Mouse (Mus musculus) lung, adult 18-20 months (tissue): ENCODE results near the gene Nkx2-5.

Experiments
- DNase-seq, 2 experiments: peaks; one replicate each; pipeline ENCODE4 v3.0.0; 2022; ENCODE audit warnings: mixed read lengths in 2 of 2

Nkx2-5 gene

DNA sequence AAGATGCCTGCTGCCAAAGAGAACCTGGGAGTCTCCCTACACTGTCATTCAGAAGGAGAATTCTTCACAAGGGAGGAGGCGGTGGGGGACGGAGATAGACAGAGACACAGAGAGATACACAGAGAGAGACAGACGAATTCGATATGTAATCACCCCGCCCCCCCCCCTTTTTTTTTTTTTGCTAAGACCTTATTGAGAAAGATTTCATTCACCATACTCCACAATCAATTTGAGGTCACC, at the start of gene Nkx2-5:
Nkx2-5 (minus strand) TSS at position 101 of the 240 bp plus-strand sequence.
- no peak for DNase-seq

GRCm38 (mm10) chr17:26894342-26894741, 49.5 kb upstream of the Nkx2-5 start:
- no peak for DNase-seq

DNA sequence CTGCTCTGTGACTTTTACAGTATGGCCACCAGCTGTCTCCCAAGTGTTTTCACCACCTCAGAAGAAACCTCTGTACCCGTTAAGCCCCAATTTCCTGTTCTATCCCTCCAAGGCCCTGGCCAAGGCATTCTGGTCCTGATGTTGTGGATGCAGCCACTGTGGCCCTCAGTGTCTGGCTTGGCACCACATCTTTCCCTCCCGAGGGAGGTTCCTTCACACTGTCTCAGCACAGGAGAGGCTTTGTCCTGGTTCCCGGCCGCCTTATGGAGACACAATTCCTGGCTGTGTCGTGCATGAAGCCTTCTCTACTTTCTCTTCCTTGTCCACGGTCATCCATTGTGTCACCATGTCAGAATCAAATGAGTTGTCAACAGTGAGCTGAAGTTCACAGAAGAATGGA, 48.7 kb upstream of the Nkx2-5 start:
- DNase-seq: no peak

GRCm38 (mm10) chr17:26892635-26893375, 48.0 kb upstream of the Nkx2-5 start:
- DNase-seq: no peak

DNA sequence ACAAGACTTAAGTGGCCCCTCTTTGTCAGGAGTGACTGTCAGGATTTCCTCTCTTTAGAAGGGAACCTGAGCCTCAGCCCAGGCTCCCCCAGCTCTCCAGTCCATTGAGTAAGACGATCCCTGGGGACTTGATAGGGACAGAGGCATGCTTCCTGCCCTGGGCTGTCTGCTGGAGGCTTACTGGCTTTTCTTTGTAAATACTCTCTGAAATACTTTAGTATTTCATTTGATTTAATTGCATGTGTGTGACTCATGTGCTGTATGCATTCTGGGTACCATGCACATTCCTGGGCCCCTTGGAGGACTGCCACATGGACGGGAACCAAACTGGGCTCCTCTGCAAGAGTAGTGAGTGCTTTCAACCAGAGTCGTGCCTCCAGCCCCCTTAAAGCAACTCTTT, 43.1 kb upstream of the Nkx2-5 start:
- no peak for DNase-seq

DNA sequence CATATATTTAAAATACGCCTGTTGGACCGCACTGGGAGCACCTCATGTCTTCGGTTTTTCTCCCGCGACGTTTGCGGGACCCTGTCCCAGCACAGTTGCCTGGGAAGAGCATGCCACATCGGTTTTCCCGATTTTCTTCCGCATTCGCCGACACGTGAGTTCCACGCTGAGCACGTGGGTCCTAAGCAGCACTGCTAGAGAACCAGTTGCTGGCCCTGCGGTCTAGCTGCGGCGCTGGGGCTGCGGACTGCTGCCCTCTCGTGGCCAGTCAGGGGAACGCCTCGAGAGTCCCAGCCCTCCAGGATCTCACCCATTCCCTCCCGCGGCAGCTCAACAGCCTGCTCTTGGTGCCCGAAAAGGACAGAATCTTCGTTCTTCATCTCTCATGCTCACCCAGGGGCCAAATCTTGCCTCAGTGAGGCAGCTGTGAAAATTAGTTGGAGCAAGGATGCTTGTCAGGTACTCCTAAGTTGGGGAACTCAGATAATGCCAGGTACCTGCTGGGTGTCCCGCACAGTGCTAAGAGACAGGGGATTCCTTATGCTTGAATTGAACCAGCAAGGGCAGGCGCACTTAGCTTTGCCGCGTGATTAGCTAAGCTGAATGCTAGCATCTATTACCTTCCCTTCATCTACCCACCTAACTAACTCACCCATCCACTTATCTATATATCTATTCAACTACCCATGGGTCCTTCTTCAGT, 41.4 kb upstream of the Nkx2-5 start:
- peak; percentile 83 to 87 for DNase-seq

DNA sequence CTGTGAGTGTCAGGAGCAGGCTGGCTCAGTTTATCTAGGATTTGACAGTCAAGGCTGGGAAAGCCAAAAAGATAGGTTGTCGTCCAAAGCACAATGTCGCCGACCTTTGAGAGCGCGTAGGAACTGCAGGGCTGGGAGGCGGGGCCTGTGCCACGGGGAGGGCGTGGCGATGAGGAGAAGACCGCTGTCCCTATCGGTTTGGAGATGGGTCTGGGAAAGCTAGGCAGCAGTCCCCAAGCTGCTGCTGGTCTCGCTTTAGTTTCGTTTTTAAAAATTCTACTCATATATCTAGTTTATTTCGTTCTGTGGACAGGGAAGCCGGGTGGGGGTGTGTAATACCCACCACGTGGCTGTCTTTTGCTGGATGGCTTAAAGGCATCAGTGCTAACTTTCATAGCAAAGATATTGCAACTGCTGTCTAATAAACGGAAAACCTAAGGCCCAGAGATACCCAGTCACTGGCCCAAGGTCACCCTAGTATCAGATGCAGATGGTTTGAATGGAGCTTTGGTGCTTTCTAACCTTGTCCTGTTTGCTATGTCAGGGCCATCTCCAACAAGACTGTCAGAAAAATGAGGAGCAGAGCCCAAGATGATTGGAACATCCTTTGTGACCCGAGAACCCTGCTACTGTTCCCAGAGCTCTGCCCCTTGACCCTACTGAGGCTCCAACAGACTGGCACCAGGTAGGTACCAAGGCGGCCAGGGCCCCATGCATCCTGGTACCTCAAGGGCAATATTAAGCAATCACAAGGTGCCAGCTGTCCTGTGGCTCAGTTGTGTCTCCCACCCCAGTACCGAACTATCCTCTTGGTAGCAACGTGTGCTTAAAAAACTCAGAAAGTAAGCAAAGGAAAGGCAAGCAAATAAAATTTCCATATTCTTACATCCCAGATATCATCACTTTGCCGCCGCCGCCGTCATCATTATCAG, 40.5 kb upstream of the Nkx2-5 start:
- DNase-seq: peak; percentile 83 to 87

GRCm38 (mm10) chr17:26883585-26883984, 38.8 kb upstream of the Nkx2-5 start:
- no peak for DNase-seq

DNA sequence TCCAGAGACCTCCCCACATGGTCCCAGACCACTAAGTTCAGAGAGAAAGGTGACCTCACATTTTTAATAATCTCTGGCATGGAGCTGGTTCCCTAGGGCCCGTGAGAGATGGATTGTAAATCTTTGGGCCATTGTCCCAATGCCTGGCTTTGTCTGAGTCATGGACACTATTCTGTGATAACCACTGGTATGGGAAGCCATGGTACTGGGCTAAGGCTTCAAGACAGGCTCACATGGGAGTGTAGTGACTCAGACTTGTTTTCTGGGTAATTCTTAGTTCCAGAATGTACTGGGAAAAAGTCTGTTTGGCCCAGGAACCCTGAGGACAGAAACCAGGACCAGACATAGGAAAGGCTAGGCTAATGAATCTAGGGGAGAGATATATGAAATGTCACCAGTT, 37.9 kb upstream of the Nkx2-5 start:
- DNase-seq: no peak

DNA sequence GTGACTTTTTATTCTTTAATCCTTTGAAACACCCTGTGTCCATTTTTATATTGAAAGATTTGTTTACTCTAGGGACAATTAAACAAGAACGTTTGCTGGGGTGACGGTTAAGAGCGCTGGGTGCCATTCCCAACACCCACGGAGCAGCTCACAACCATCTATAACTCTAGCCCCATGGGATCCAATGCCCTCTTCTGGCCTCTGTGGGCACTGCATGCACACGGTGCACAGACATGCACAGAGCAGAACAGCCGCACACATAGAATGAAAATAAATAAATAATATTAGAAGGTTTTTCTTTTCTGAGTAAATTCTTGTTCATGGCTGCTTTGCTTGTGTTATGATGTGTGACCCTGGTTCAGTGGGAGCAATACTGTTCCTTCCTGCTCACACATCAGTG, 34.4 kb upstream of the Nkx2-5 start:
- DNase-seq: no peak

GRCm38 (mm10) chr17:26877927-26878326, 33.1 kb upstream of the Nkx2-5 start:
- no peak for DNase-seq

DNA sequence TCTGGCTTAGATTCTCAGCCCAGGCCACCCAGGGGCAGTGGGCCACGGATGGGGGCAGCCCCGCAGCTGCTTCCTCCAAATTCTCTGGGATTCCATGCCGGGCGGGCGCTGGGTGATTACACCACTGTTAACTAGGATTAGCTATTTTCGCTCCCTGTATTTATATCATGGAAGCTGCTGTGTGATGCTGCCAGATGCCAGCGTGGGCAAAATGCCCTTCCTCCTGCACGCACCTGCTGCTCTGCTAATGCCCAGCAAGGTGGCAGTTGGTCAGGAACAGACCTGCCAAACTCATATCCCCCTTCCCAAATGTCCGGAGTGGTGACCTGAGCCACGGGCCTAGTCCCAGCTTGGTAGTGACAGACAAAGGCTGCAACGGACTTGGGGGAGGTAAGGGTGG, 29.7 kb upstream of the Nkx2-5 start:
- no peak for DNase-seq

- DNase-seq: no peak
Observed at GRCm38 (mm10) chr17:26873502-26873901, 28.7 kb upstream of the Nkx2-5 start.

GRCm38 (mm10) chr17:26872870-26873269, 28.1 kb upstream of the Nkx2-5 start:
- no peak for DNase-seq

GRCm38 (mm10) chr17:26868756-26869155, 23.9 kb upstream of the Nkx2-5 start:
- DNase-seq: peak; percentile 25 to 44

GRCm38 (mm10) chr17:26865156-26865555, 20.3 kb upstream of the Nkx2-5 start:
- no peak for DNase-seq

DNA sequence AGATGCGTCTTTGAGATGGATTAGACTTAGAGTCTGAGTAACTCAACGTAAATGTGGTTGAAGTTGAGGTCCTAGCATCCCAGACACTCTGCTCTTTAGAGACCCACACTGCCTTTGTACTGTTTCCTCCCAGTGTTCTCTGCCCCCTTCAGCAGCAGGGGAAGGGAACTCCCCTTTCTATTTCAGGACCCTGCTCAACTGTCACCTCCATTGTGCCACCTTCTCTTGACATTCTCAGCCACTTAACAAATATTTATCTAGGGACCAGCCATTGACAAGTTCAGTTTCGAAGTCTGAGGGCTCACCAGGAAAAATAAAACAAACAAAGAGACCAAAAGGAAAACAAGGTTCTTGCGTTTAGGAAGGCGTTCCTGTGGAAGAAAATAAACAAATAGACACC, 19.5 kb upstream of the Nkx2-5 start:
- no peak for DNase-seq

- no peak for DNase-seq
Observed at GRCm38 (mm10) chr17:26861793-26862192, 17.0 kb upstream of the Nkx2-5 start.

DNA sequence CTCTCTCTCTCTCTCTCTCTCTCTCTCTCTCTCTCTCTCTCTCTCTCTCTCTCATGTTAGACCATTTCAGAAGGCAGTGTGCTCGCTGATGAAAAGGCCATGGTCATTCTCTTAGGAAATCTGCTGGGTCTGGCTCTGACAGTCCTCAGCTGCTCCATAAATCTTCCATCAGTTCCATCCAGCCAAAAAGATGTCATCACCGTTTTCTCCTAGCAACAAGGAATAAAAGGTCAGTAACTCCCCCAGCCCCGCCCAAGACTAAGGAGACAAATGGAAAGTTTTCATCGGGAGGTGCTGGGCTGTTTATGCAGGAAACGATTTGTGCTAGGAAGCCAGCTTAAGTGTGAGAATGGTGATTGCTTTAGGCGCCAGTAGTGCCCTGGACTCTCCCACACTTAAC, 16.6 kb upstream of the Nkx2-5 start:
- peak; percentile 25 to 60 for DNase-seq

- no peak for DNase-seq
Observed at GRCm38 (mm10) chr17:26860906-26861305, 16.1 kb upstream of the Nkx2-5 start.

DNA sequence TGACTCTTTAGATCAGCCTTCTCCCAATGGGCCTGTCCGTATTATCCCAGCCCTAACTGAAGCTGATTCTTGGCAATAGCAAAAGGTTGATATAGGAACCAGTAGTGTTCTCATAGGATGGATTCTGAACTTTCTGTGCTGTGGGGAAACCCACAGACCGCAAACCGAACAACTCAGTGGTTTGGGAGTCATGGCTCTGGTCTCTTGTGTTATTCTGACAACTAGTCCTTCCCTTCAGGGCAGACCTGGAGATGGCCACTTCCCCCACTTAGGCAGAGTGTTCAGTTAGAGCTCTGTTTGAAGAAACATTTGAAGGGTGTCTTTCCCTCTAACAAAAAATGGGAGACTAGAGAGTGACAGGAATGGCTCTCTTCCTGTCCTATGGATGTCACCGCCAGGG, 7.5 kb upstream of the Nkx2-5 start:
- DNase-seq: no peak

DNA sequence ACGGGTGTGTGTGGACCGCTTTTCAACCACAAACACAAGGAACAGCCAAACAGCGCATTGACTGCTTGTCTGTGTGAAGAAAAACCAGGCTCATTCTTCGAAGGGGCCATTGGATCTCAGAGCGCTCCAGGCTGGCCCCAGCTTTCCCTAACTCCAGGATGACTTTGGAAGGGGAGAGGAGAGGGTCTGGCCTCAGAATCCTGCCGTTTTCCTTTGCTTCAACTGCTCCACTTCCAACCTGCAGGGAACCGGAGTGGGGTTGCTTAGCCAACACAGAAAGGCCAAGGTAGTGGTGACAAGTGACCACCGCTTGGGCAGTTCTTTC, 6.3 kb upstream of the Nkx2-5 start:
- no peak for DNase-seq

GRCm38 (mm10) chr17:26850358-26851135, 5.7 kb upstream of the Nkx2-5 start:
- no peak for DNase-seq
